Mouse (Mus musculus): Measurements from ENCODE around the gene Il1rl2. TPM values are rescaled to one million over a fixed set of nuclear protein-coding genes. Genes with fewer than 3 reads are reported as not detected.

The Il1rl2 gene
- polyA plus RNA-seq (2012; rRNA removed), result 0.94 and 2.6 TPM in 2 replicates

DNA sequence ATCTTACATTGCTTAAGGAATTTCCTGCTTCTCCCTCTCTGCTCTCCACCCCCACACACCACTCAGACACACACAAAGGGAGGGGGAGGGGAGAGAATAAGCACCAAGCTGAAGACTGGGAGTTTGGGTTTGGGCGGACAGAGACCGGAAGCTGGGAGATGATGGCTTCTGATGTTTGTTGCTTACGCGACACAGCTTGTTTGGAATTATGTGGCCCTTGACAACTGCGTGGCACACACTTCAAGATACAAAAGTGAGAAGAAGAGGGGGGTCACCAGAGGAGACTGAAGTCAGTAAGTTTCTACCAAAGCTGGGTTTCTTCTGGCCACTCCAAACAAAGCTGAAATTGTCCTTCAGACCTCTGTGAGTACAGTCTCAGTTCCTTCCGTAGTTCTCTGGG is at the start of gene Il1rl2:
Gene Il1rl2 (plus strand): TSS at position 154 of the 400 bp plus-strand sequence.

Other genes starting within 250 kb of the Il1rl2 start
- 1.2 and 1.6 TPM in 2 replicates for gene Il1r1, start 99.5 kb upstream of the Il1rl2 start, polyA plus RNA-seq (2012; rRNA removed)
- gene Il1rl1, start 105.0 kb downstream of the Il1rl2 start, polyA plus RNA-seq (2012; rRNA removed), result 0.16 and 0.40 TPM in 2 replicates
- 0.01 and 0.02 TPM in 2 replicates for gene Il18r1, start 140.9 kb downstream of the Il1rl2 start, polyA plus RNA-seq (2012; rRNA removed)
- 0.48 and 0.55 TPM in 2 replicates for gene Il18rap, start 190.8 kb downstream of the Il1rl2 start, polyA plus RNA-seq (2012; rRNA removed)

Measured in central nervous system, embryonic 11.5 days (tissue).